Mouse (Mus musculus) kidney, postnatal 14 days (tissue): ENCODE data around the gene Pcolce2.

Experiments
- DNase-seq: peaks from one replicate; pipeline ENCODE4 v3.0.0; 2022; ENCODE audit warnings: mixed read lengths

Pcolce2 gene

DNA sequence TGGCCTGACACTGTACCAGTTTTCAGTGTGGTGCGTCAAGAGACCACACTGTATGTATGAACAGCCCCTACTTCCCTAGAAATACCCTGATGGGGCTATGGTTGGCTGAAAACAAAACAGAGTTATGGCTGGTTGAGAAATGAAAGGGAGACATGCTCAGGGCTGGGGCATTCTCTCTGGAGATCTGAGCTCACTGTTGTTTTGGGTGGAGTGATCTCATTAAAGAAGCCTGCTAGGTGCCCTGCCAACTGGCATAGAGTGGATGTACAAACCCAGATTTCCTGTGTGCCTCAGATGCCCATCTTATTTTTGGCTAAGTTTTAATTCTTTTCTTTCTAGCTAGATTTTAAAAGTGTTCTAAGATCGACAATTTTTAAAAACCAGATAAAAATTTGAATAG is 20.5 kb downstream of the Pcolce2 start:
- no peak for DNase-seq

DNA sequence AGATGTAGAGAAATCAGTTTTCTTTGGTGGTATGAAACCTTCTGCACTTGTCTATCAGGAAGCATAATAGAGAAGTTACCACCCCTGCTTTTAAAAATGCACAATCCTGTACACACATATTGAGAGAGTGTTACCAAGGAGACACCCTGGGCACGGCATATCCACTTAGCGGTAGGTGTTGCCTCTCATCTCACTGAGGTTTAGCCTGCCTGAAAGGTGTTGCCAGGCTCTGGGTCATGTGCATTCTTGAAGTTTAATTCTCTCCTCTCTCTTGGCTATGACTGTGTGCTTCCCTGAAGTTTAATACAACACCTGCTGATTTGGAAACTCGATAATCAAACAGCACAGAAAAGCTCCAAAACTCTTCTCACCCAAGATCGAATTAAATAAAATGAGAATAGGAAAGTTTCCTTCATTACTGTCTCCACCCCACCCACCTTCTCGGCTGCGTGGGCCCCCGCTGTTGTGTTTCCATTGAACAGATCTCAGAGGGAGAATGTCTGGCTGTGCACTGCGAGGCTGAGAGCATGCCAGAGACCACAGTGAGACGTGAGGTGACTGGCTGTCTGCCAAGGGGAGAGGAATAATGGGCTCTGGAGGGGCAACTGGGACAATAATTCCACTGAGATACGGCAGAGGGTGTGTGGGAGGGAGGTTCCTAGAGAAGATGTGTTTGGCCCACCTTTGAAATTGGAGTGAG is 27.0 kb downstream of the Pcolce2 start:
- no peak for DNase-seq

DNA sequence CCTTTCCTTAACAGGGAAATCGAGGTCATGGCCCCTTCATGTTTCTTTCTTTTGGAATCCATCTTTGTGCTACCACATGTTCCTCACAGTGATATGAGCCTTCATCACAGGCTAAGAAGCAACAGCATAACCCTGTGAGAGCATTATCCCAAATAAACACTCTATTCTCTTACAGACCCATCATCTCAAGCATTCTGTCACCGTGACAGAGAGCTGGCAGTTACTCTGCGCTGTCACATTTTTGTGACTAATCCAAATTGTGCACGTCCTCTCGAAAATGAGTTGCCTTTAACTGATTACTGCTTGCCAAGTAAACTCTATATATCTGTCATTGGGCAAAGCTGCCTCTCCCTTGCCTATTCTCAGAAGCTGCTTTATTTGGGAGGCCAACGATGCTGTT is 28.4 kb downstream of the Pcolce2 start:
- DNase-seq: no peak

DNA sequence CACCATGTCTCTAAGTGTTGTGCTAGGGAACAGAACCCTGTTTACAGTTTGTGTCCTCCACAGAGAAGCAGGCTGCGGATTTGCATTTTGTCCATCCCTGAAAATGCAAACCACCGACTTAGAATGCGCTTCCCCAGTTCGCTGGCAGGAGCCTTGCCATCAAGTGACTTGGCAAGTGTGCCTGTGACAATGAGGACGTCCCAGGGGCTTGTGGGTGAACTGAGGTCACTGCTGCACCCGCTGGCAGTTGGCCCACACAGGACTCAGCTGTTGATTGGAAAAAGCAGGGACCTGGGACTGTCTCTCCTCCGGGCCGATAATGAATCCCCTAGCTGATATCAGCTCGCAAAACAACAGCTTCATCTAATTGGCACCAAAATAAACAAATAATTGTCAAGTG is 30.4 kb downstream of the Pcolce2 start:
- peak; percentile 17 for DNase-seq

DNA sequence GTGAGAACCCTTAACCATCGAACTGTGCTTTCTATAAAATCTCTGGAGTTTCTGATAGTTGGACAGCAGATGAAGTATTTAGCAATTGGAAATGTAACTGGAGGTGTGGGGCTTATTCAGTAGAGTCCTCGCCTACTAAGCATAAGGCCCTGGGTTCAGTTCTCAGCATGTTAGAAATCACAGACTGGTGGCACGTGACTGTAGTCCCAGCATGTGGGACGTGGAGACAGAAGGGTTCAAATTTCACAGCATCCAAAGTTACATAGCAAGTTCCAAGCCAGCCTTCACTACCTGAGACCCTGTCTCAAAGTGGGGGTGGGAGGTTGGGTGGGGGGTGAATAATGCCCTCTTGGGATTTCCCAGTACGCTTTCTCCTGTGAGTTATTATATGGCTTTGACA is 30.9 kb downstream of the Pcolce2 start:
- DNase-seq: no peak

DNA sequence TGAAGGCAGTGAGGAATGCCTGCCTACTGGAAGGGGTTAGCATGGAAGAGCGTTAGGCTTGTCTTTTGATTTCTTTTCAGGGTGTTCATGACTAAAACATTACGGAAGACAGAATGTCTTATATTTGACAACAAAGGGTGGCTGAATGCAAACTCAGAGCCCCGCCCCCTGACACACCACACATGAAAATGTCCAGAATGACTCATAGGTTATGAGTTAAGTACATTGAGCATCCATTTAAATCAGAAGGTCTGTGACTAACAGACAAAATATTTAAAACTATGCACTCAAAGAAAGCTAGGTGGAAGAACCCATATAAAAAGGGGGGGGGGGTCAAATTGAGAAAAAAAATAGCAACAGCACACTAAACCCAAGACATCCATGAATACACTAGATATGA is 34.9 kb downstream of the Pcolce2 start:
- no peak for DNase-seq

DNA sequence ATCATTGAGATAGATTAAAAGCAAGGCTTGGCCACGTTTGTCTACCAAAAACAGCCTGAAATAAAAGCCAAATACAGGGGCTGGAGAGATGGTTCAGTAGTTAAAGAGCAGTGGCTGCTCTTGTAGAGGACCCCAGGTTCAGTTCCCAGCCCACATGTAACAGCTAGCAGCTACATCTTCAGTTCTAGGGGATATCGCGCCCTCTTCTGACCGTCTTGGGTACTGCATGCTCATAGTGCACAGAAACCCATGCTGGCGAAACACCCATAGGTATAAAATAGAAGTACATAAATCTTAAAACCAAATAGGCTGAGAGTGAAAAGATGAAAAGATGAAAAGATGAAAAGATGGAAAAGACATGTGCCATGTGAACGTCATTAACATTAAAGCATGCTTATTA is 35.4 kb downstream of the Pcolce2 start:
- DNase-seq: no peak

DNA sequence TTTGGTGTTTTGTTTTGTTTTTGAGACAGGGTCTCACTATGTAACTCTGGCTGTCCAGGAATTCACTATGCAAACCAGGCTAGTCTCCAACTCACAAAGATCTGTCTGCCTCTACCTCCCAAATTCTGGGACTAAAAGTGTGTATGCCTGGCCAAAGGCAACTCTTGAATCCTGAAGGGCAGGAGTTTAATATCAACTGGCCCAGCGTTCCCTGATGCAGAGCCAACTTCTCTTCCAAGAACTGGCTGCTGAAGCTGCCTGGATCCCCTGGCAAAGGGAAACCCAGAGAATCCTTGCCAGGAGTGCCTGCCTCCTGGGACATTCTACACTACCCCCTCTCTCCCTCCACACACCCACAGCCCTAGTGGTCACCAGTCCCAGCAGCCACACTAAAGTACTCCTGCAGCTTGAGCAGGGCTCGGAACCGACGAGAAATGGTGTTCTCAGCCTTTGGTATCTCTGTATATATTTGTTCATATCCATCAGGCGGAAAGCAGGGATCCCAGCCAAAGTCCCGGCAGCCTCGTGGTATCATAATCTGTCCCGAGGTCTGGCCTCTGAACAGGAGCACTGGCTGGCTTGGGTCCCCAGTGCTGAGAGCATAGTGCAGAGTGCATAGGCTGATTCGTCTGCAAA is 37.8 kb downstream of the Pcolce2 start:
- DNase-seq: peak; percentile 73

DNA sequence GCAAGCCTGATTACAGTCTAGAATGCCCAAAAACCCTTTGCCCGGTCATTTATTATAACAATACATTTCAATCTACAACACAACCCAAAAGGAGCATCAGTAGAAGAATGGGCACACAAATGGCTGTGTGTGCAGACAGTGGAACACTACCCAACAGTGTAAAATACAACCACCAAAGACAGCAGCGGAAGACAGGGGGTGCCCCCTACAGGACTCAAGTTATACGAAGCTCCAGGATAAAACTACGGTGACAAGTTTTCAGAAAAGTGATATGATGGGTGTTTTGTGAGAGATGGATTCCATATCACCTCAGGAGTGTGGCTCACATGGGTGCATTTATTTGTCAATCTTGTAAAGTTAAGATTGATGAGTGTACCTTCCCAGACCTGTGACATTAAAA is 38.6 kb downstream of the Pcolce2 start:
- DNase-seq: no peak

DNA sequence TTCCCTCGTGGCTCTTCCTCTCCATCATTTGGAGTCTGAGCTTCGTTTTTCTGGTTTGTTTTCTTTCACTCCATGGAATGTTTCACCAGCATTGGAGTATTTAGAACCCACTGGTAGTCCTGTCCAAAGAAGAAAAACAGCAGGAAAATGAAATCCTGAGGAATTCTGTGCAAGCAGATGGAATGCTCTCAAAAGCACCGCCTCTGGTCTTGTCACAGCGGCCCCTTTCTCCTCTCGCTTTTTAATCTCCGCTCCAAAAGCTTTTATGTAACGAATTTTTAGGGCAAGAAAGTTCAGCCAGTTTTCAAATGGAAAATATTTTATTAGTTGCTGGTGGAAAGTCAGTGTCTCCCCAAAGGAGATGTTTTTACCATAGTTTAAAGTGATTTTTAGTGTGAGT is 42.6 kb downstream of the Pcolce2 start:
- no peak for DNase-seq

DNA sequence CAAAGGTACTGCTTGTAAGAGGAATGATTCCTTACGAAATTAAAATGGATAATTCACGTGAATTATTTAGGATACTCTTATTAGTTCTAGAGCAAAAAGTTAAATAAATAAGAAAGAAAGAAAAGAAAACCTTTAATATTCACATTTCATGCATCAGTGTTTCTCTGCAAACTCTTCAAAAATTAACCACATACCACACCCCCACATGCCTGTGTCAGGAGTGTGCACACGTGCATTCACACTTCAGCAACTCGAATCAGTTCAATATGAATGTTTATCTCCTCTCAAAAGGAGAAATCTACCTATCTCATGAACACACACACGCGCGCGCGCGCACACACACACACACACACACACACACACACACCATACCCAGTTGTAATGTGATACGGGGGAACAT is 43.3 kb downstream of the Pcolce2 start:
- DNase-seq: no peak

DNA sequence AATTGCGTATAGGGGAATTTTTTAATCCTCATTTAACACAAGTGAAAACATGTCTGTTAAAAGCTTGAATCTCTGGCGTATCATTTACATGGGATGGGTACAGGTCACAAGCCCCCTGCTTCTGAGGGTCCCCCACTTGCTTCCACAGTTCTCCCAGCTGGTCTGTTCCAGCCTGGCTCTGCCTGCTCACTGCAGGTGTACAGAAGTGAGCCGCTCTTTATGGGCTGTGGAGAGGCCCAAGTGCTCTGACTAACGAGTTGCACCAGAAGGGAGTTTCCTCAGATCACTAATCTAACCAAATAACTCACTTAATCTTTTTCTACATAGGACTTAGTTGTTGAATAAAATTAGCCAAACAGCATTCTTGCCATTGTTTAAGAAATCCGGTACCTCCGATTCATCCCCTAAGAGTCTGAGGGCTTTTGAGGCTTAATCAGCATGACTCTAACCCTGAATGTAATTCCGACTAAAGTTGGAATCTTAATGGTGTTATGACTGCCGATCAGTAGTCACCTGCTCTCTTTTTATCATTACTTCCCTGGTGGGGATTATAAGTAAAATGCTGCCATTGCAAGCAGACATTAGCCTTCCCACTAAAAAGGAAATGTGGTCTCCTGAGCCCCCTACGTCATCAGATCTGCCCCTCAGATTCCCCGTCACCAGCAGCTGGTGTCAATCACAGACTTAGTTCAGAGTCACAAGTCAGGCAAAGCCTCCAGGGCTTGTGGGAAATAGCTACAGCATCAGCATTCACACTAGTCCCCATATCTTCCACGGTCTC is 48.4 kb downstream of the Pcolce2 start:
- no peak for DNase-seq

DNA sequence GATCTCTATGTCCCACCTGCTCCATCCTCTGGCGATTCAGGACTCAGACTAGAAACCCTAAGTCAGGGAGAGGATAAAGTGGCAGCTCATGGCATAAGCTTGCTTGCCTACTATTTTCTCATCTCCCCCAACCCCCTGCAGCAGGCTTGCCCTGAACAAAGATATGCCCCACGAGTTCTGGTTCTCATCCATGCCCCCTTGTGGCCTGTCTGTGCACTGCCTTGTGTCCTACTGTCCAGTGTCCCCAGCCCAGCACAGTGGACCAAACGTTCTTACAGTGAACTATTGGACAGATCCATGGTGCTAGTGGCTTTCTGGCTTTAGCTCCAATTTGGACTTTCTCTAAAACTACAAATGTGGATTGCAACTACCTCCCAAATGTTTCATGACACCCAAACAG is 50.7 kb downstream of the Pcolce2 start:
- DNase-seq: peak; percentile 34

DNA sequence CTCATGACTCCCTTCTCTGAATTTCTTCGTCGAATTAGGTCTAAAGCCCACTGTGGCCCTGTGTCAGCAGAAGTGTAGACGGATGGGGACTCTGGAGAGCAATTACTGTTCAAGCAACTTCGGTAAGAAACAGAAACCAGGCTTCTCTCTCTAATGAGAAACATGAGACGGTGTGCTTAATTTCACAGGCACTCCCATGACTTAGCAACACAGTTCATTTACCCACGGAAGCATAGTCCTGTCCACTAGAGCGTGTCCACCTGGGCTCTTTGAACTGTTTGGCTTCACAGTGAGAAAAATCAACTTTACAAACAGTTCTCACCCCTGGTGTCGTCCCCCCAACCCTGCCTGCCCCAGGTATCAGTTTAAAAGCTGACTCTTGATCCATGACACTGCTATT is 55.4 kb downstream of the Pcolce2 start:
- peak; percentile 61 for DNase-seq

DNA sequence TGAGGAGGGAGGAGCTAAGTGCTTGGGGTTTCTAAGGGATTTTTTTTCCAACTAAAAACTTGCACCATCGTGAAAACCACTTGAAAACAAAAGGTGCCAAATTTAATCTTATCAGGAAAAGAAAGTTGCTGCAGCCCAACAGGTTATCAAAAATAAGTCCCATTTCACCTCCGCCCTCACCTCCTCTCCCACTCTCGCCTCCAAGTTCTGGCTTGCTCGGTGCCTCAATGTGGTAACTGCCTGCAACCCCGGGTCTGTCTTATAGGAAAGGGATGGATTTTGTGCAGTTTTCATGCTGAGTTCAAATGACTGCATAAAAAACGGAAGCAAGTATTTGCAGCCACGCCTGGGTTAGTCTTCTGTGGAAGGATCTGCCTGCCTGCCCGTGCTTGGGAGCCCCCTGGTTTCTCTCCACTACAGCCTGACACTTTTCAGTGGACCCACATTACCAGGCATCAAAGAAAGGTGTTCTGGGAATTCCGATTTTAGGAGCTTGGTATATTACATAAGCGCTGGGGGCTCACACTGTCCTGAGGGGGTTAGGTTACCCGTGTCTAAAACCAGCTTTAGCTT is 56.2 kb downstream of the Pcolce2 start:
- DNase-seq: no peak

DNA sequence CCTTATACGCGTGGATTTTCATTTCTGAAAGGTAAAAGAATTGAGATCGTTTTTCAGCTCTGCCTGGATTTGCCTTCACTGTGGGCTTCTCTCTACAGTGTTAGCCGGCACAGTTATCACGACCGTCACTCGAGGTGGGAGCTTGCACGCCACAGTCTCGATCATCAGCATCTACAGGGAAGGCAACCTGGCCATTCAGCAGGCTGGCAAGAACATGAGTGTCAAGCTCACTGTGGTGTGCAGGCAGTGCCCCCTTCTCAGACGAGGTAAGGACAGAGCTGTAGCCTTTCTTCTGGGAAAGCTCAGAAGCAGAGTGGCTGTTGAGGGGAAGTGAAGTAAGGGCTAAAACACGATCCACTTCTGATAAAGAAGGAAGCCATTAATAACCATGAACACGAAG is 57.1 kb downstream of the Pcolce2 start:
- no peak for DNase-seq

DNA sequence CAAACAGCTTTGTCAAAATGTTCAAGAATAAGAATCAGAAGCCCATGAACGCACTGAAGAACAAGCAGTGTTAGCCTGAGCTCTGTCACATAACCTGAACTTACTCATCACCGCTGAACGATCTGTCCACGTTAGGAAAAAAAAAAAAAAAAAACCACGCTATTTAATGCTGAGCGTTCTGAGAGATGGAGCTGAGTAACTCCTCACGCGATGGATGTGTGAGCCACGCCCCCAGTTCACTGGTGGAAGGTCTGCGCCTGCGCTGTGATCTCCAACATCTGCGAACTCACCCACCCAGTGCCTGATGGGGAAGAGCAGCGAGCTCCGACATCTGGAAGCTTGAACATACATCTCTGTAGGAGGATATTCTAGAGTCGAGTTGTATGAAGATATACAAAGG is 57.6 kb downstream of the Pcolce2 start:
- no peak for DNase-seq

DNA sequence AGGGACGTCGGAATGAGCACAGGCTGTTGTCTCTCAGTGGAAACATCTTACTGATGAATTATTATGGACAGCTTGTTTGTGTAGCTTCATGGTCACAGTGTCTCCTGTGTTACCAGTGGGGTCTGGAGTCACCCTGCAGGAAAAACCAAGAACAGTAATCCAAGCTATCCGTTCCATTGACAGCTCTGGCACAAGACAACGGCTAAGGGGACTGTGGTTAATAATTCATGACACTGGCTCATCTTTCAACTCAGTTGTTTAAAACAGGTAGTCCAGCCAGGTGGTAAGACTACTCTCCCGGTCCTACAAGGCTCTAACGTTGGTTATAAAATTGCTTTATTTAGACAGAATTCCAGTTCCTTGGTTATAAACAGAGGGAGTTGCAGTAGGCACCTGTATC is 59.2 kb downstream of the Pcolce2 start:
- peak; percentile 46 for DNase-seq

DNA sequence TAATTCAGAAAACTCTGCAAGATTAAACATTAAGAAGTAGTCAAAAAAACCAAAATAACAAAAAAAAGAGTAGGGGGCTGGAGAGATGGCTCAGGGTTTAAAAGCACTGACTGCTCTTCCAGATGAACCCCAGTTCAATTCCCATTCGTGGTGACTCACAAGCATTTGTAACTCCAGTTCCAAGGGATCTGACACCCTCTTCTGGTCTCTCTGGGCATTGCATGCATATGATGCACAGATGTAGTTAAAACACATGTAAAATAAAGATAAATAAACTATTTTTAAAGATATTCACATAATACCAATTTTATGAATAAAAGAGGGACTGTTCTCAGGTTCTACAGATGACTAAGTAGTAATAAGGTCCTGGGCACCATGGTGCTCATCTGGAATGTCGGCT is 60.4 kb downstream of the Pcolce2 start:
- peak; percentile 51 for DNase-seq

DNA sequence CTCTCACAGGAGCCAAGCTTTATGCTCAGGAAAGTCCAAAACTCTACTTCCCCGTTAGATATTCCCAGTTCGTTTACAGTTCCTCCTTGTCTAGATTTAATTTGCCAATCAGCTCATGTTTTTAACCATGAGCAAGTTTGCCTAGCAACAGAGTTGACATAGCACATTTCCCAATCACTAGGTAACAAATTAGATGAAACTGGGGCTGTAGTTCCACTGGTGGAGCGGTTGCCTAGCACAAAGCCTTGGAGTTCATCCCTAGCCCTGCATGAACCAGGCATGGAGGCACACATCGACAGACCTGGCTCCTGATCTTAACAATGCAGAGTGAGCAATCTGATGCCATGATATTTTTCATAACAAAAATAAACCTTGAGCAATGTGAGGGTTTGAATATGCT is 61.9 kb downstream of the Pcolce2 start:
- no peak for DNase-seq

DNA sequence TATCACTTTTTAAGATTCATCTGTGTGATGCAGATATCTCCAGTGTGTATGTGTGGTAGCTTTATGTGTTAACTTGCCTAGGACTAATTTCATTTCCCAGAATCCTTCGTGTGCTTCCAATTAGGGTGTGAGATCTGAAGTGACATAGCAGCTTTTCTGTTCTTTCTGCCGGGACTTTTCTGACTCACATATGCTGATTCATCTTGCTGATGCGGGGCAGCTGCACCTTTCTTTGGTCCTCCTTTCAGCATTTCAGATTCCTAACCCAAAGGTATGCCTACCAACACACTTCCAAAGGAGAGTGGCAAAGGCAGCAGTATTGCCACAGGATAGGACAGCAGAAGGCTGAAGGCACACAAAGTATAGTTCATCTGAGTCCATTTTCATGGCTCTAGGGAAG is 66.7 kb downstream of the Pcolce2 start:
- no peak for DNase-seq

DNA sequence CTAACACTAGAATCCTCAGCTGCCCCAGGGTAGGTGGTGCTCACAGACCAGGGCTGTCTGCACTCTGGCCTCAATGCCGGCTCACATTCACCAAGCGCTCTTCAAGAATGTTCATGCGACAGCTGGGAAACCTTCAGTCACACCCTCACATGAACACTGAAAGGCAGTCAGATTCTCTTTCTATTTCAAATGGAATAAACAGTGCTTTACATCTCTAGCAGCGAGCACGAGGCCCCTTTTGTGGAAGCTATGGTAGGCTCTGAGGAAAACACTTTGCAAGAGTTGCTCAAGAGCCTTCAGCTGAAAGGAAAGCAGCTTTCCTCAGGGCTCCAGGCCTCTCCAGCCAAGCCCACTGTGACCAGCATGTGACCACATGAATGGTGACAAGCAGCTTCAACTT is 68.0 kb downstream of the Pcolce2 start:
- DNase-seq: no peak

DNA sequence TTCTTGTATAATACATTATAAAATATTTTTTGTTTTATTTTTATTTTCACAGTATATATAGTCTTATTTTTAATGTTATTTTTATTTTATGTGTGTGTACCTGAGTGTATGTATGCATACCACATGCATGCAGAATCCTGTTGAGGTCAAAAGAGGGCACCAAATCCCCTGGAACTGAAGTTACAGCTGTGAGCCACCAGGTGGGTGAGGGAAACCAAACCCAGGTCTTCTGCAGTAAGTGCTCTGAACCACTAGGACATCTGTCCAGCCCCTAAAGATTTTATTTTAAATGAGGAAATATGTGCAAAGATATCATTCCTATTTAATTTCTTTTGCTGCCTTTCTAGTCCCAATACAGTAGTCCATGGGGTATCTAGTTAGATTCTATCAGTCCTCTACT is 71.5 kb downstream of the Pcolce2 start:
- no peak for DNase-seq

DNA sequence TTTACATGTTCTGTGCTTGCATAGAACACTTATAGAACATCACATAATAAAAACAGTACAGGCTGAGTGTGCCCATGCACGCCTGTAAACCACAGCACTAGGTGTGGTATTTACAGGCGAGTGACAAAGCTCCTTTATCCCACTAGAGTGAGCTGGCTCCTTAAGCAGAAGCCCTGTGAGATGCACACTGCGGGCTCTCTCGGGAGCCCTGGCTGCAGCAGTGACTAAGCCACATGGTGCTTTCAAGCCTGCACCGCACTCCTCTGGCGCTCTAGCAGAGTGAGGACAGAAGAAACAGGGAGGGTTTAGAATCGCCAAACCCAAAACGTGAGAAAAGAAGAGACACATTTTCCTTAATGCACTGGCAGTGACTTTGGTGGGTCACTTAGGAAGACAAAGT is 75.2 kb downstream of the Pcolce2 start:
- DNase-seq: no peak
